Mouse (Mus musculus) gastrocnemius, postnatal 10 days (tissue): ENCODE measurements around the gene Gm17019. TPM values are rescaled to one million over a fixed set of nuclear protein-coding genes. Genes with fewer than 3 reads are reported as not detected.
"Not testable (repeated sequence)": the region's sequence is repeated elsewhere in the genome, so short reads cannot be mapped to it uniquely, and the experiment has no call there.

Source experiments
- DNase-seq: peaks from one replicate; pipeline ENCODE4 v3.0.0; 2021; ENCODE audit warnings: mixed read lengths
- total RNA-seq, 2 experiments: library from RNA; stranded (reverse); gene quantifications; 2 replicates each; pipeline ENCODE4 v1.2.3; 2021

Gm17019 gene
- total RNA-seq, 2 experiments from 2014 or later: not detected

- DNase-seq: not testable (repeated sequence)
These were observed 36.0 kb downstream of the Gm17019 start for GRCm38 (mm10) chr5:14996670-14997249.

GRCm38 (mm10) chr5:14994124-14994523 is 38.7 kb downstream of the Gm17019 start:
- not testable (repeated sequence) for DNase-seq

GRCm38 (mm10) chr5:14990375-14991158 is 42.2 kb downstream of the Gm17019 start:
- not testable (repeated sequence) for DNase-seq

GRCm38 (mm10) chr5:14986649-14987387 is 46.0 kb downstream of the Gm17019 start:
- not testable (repeated sequence) for DNase-seq

Other genes starting within 250 kb of the Gm17019 start
- gene Gm9758, start 118.1 kb downstream of the Gm17019 start, total RNA-seq: not detected
- gene Speer4e, start 94.6 kb downstream of the Gm17019 start, total RNA-seq: not detected
- not detected for gene Gm10354, start 54.1 kb downstream of the Gm17019 start, total RNA-seq